Mouse (Mus musculus): ENCODE measurements around the gene Myo10.

DNA sequence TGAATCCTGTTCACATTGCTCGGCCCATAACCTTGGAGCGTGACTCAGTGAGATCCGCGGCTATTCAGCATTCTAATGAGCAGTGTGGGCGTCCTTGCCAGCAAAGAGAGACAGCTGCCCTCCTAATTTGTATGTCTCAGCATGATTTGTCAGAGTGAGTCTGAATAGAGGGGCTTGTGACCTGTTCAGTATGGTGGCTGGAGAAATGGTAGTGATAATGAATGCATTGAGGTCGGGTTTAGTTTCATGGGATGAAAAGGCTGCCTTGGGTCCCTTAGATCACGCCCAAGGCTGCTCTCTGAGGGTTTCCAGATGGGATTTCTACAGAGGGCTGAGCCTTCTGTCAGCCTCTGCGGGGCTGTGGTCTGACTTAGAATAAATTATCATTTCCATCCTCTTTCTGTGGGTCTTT is 139.5 kb downstream of the Myo10 start:
- TF ChIP-seq CTCF (IDR thresholded peaks at IDR 0.05; ENCODE audit: extremely low read depth, insufficient read length, insufficient replicate concordance, low read depth, low read length) = no peak
- TF ChIP-seq POLR2A (IDR thresholded peaks at IDR 0.05; ENCODE audit: low read depth, low read length) = no peak

Data from small intestine, adult 2 months (tissue).